9 mouse cellular contexts compared by ENCODE assay signal in the genomic region with DNA sequence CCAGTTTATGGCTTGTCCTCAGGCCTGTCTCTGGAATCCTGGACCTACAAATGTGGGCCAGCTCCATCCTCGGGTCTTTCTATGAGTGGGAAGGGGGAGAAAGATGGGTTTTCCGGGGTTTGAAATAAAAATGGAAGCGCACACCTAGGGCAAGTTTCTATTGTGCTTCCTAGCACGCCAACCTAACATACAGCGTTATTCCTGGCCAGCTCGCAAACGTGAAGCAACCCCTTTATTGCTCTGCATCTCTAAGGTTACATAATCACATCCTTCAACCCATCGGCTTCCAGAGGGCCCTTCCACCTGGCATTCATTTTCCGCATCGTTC. TPM values are rescaled to one million over a fixed set of nuclear protein-coding genes. Genes with fewer than 3 reads are reported as not detected.
DNase-seq lines count a peak whose midpoint lies in the region; ATAC-seq and TF ChIP-seq lines count a peak whose summit lies in the region.
"Had no signal": no experiment of that assay in that cellular context is flagged by ENCODE, and none has a peak within 500 bp of the region (broad histone marks: within the 10 kb centered on the region; RNA-seq: fewer than 3 reads in every experiment).

No protein-coding gene starts in this region.

- TF ChIP-seq CTCF in layer of hippocampus, adult 2 months (conservative IDR thresholded peaks at IDR 0.05) = no peak
- TF ChIP-seq CTCF in midbrain, postnatal 0 days (IDR thresholded peaks at IDR 0.05) = no peak

- ATAC-seq in intestine, embryonic 16.5 days = peak; percentile 47; the same call in 1 of the 2 replicates
- ATAC-seq in midbrain, postnatal 0 days (ENCODE audit: low FRiP score) = no peak
- ATAC-seq in inflammation-experienced regulatory T-cells, adult 6 months = no peak

- H3K36me3 ChIP-seq in intestine, embryonic 16.5 days (ENCODE audit: control insufficient read depth, insufficient read depth, low read length) = no peaks in the 10 kb centered on the region
- no peaks in the 10 kb centered on the region for H3K36me3 ChIP-seq in midbrain, postnatal 0 days (ENCODE audit: insufficient read depth, low read length)

- H3K4me1 ChIP-seq in intestine, embryonic 16.5 days (ENCODE audit: control insufficient read depth, insufficient read depth, low read length) = peaks cover 12% of the 10 kb centered on the region
- peaks cover 9% of the 10 kb centered on the region for H3K4me1 ChIP-seq in midbrain, postnatal 0 days (ENCODE audit: insufficient read depth, low read length)

- H3K4me2 ChIP-seq in intestine, embryonic 16.5 days (ENCODE audit: low read depth, low read length) = peak overlapping the region; percentile 99
- peak overlapping the region; percentile 98 for H3K4me2 ChIP-seq in midbrain, postnatal 0 days (ENCODE audit: low read depth, low read length, poor library complexity, severe bottlenecking)

- no peaks in the 10 kb centered on the region for H3K9me3 ChIP-seq in intestine, embryonic 16.5 days (ENCODE audit: control insufficient read depth, low read length)
- H3K9me3 ChIP-seq in midbrain, postnatal 0 days (ENCODE audit: low read length) = no peaks in the 10 kb centered on the region

- H3K27ac ChIP-seq in layer of hippocampus, adult 2 months = no peak overlapping the region
- H3K27ac ChIP-seq in intestine, embryonic 16.5 days (ENCODE audit: low read length) = no peak overlapping the region
- no peak overlapping the region for H3K27ac ChIP-seq in midbrain, postnatal 0 days (ENCODE audit: low read depth, low read length)

- H3K9ac ChIP-seq in intestine, embryonic 16.5 days (ENCODE audit: low read depth, low read length) = peak overlapping the region; percentile 59
- H3K9ac ChIP-seq in midbrain, postnatal 0 days (replicated peaks; ENCODE audit: low read length, poor library complexity, severe bottlenecking) = no peak overlapping the region

- peaks cover 8% of the 10 kb centered on the region for H3K27me3 ChIP-seq in intestine, embryonic 16.5 days (replicated peaks; ENCODE audit: control insufficient read depth, insufficient read depth, low read length)
- peaks cover 21% of the 10 kb centered on the region for H3K27me3 ChIP-seq in midbrain, postnatal 0 days (ENCODE audit: insufficient read depth, low read length)

- peak overlapping the region; percentile 61 for H3K4me3 ChIP-seq in layer of hippocampus, adult 2 months
- H3K4me3 ChIP-seq in intestine, embryonic 16.5 days (ENCODE audit: low read length) = peak overlapping the region; percentile 61
- H3K4me3 ChIP-seq in midbrain, postnatal 0 days (ENCODE audit: low read depth, low read length) = peak overlapping the region; percentile 50

- WGBS in intestine, embryonic 16.5 days = 14% methylated on average over 10 of the region's 10 CpGs
- WGBS in midbrain, postnatal 0 days = 14% methylated on average over 10 of the region's 10 CpGs

- DNase-seq in layer of hippocampus, adult 2 months (ENCODE audit: low spot score in 2 of 2) = no peak
- DNase-seq in layer of hippocampus, postnatal 25 days (ENCODE audit: extremely low spot score in 1 of 2, low spot score in 1 of 2) = no peak
- peak; percentile 11 for DNase-seq in fat pad, adult 2 months (ENCODE audit: extremely low read depth, low read depth, low spot score)
- no peak for DNase-seq in midbrain, postnatal 0 days (ENCODE audit: low spot score)
- DNase-seq in embryo, embryonic 10.5 days (ENCODE audit: low spot score) = no peak
- no peak for DNase-seq in urinary bladder, adult 2 months (ENCODE audit: low spot score)
- DNase-seq: gastrocnemius, postnatal 14 days had no signal

RNA-seq across cellular contexts. Expression of gene D930020B18Rik, which starts 0.5 kb away (rescaled TPM):
- total RNA-seq in layer of hippocampus, adult 2 months (2021) = under 1 TPM in 1 of 2 experiments, not detected in 1; 0.54 TPM
- under 1 TPM; 0.27 to 0.52 TPM for total RNA-seq in layer of hippocampus, postnatal 25 days (2021)
- 0.28 and 0.36 TPM in 2 replicates for polyA plus RNA-seq in intestine, embryonic 16.5 days (2015; fragmentation: Nextera tagmentation; extraction: Ambion mirVana)
- total RNA-seq in midbrain, postnatal 0 days (2014; rRNA removed) = 0.44 and 0.61 TPM in 2 replicates
- 0.42 and 0.43 TPM in 2 replicates for polyA plus RNA-seq in midbrain, postnatal 0 days (2015; fragmentation: Nextera tagmentation; extraction: Ambion mirVana)
- polyA plus RNA-seq in urinary bladder, adult 2 months (2012; rRNA removed) = 0.03 and 0.19 TPM in 2 replicates
- 1 to 10 TPM in 2 of 3 experiments, not detected in 1; 1.4 TPM for polyA plus RNA-seq in inflammation-experienced regulatory T-cells, adult 6 months (2017; shearing (Covaris generic))
- total RNA-seq: gastrocnemius, postnatal 14 days had no signal

RNA-seq across cellular contexts. Expression of gene Xpot, which starts 14.8 kb away (rescaled TPM):
- total RNA-seq in layer of hippocampus, adult 2 months (2021) = 10 to 100 TPM; 70.0 to 71.6 TPM
- total RNA-seq in layer of hippocampus, postnatal 25 days (2021) = 10 to 100 TPM; 61.2 to 69.0 TPM
- polyA plus RNA-seq in intestine, embryonic 16.5 days (2015; fragmentation: Nextera tagmentation; extraction: Ambion mirVana) = 36.3 and 36.6 TPM in 2 replicates
- total RNA-seq in midbrain, postnatal 0 days (2014; rRNA removed) = 101 and 111 TPM in 2 replicates
- 26.0 and 26.6 TPM in 2 replicates for polyA plus RNA-seq in midbrain, postnatal 0 days (2015; fragmentation: Nextera tagmentation; extraction: Ambion mirVana)
- polyA plus RNA-seq in urinary bladder, adult 2 months (2012; rRNA removed) = 40.7 and 46.5 TPM in 2 replicates
- polyA plus RNA-seq in inflammation-experienced regulatory T-cells, adult 6 months (2017; shearing (Covaris generic)) = 10 to 100 TPM; 12.6 to 20.3 (median 19.9) TPM

RNA-seq across cellular contexts. Expression of gene Tbk1, which starts 54.3 kb away (rescaled TPM):
- total RNA-seq in layer of hippocampus, adult 2 months (2021) = 10 to 100 TPM; 49.3 to 55.6 TPM
- 10 to 100 TPM; 47.6 to 50.8 TPM for total RNA-seq in layer of hippocampus, postnatal 25 days (2021)
- 36.8 and 38.2 TPM in 2 replicates for polyA plus RNA-seq in intestine, embryonic 16.5 days (2015; fragmentation: Nextera tagmentation; extraction: Ambion mirVana)
- 16.5 and 29.2 TPM in 2 replicates for total RNA-seq in midbrain, postnatal 0 days (2014; rRNA removed)
- polyA plus RNA-seq in midbrain, postnatal 0 days (2015; fragmentation: Nextera tagmentation; extraction: Ambion mirVana) = 24.5 and 24.8 TPM in 2 replicates
- polyA plus RNA-seq in urinary bladder, adult 2 months (2012; rRNA removed) = 30.6 and 35.6 TPM in 2 replicates
- polyA plus RNA-seq in inflammation-experienced regulatory T-cells, adult 6 months (2017; shearing (Covaris generic)) = 10 to 100 TPM; 82.8 to 83.5 (median 83.2) TPM
